Mouse (Mus musculus) cerebellum, adult 18-20 months (tissue): ENCODE data around the gene Cspg4.
"Not testable (repeated sequence)": the region's sequence is repeated elsewhere in the genome, so short reads cannot be mapped to it uniquely, and the experiment has no call there.

Source experiments
- DNase-seq, 2 experiments: peaks; one replicate each; pipeline ENCODE4 v3.0.0; 2021

The Cspg4 gene

DNA sequence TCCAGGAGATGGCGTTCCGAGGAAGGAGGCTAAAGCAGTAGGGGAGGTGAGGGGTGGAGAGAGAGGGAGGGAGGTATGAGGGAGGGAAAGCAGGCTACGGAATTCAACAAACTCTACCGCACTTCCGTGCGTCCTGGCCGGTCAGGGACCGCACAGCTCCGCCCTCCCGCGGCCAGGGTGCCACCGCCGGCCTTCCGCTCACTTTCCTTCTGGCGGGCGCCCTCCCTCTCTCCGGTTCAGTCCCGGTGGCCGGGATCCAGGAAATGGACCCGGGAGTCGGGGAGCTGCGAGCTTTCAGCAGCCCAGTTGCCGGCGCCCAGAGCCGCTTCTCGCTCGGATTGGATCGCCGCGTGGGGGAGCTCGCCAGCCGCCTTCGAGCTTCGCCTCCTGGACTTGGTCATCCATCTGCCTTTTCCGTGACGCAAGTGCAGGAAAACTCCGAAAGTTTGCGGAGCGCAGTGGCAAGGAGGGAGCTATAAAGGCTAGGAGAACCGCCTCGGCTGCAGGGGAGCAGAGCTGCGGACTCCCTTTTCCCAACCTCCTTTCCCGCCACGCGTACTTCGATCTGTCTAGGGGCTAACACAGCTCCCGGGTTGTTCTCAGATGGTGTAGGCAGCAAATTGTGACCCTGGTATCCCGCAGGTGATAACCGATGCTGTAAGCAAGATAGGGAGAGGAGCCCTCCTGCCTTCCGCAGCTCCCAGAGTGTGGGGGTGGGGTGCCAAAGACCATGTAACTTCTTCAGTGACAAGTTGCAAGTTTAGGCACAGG is 63.4 kb downstream of the Cspg4 start, which contains the start of gene Snx33:
Snx33 (minus strand) TSS at position 331 of the 771 bp plus-strand sequence.
- peak; percentile 87 to 90 for DNase-seq

DNA sequence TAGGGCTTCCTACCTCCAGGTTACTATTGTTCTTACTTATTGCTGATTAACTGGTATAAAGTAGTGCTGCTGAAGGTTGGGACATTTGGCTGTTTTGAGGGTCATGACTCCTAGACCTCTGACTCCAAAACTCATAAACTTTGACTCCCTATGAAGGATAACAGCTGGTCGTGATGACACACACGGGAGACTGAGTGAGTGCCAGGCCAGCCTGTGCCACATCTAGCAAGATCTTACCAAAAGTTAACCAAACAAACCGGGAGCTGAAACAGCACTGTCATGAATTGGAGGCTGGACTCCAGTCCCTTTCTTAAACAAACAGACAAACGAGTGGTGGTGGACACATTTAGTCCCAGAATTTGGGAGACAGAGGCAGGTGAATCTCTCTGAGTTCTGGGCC is 64.7 kb downstream of the Cspg4 start:
- DNase-seq, result no peak

DNA sequence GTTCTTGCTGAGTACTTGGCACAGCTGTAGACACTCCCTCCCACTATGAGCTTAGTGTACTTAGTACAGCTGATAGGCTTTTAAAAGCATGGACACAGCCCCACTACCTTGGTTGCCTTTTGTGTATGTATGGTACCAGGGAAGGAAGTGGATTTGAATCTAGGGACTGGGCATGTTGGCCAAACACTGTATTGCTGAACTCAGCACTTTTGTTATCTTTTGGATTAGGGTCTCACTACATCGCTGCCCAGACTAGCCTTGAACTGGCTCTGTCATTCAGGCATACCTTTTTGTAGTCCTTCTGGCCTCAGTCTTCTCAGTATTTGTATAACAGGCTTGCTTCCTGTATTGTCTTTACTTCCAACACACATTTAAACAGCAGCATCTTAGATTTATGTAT is 65.7 kb downstream of the Cspg4 start:
- DNase-seq, result no peak

DNA sequence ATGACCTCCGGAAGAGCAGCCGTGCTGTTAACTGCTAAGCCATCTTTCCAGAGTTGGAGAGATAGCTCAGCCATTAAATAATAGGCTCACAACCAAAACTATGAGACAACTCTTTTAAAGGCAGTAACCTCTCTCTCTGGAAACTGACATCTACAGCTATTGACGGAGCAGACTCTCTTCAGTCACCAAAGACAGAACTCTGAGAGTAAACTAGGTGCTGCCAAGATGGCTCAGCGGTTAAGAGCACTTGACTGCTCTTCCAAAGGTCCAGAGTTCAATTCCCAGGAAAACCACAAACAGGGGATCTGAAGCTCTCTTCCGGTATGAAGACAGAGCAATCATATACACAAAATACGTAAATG is 72.0 kb downstream of the Cspg4 start:
- peak in 1 of 2 experiments; percentile 15 for DNase-seq

DNA sequence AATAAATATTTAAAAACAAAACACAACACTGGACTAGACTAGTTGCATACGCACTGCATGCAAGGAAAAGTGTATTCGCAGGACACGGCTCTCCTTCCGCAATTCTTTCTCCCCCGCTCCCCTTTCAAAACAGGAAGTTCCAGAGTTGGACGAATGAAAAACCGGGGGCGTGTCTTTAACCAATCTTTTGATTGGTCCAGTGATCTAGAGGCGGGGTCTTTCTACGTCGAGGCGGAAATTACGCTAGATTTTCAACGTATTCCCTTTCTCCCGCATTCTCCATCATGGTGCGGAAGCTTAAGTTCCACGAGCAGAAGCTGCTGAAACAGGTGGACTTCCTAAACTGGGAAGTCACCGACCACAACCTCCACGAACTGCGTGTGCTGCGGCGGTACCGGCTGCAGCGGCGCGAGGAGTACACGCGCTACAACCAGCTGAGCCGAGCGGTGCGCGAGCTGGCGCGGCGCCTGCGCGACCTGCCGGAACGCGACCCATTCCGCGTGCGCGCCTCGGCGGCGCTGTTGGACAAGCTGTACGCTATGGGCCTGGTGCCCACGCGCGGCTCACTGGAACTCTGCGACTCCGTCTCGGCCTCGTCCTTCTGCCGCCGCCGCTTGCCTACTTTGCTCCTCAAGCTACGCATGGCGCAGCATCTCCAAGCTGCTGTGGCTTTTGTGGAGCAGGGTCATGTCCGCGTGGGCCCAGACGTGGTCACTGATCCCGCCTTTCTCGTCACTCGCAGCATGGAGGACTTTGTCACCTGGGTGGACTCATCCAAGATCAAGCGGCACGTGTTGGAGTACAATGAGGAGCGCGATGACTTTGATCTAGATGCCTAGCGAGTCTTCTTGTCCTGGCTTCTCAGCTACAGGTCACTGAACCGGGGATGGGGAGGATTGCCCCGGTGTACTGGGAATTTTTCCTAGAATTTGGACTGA is 72.7 kb downstream of the Cspg4 start, which contains the start of gene Imp3:
Imp3 (plus strand) TSS at position 253 of the 938 bp plus-strand sequence.
- peak; percentile 92 to 94 for DNase-seq

DNA sequence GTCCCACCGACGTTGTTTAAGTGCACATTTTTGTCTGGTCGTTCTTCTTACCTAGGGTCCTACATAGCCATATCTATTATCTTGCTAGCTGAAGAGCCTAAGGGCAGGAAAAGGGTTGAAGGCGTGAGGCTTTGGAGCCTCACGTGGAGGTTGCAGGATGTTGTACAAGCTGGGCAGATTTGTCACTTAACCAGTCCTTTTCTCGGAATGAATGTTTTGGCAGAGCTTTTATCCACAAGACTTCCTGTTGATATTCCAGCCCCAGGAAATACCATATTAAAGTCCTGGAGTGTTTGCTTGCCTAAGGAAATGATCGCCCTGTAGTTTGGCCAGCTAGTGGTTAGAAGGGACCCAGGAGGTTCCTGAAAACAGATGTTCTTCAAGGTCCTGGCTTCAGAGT is 73.5 kb downstream of the Cspg4 start:
- DNase-seq, result no peak

DNA sequence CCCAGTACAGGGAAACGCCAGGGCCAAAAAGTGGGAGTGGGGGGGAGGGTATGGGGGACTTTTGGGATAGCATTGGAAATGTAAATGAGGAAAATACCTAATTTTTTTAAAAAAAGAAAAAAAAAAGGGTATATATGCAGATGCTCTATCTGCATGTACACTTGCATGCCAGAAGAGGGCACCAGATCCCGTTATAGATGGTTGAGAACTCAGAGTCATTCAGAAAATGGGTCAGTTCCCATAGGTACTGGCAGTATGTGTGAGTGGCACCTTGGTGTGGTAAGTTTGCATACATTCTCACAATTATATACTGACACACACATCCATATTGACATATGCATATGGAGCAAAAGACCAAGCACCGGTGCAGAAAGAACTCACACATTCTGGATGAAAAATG is 82.6 kb downstream of the Cspg4 start:
- DNase-seq, result peak; percentile 60 to 62

DNA sequence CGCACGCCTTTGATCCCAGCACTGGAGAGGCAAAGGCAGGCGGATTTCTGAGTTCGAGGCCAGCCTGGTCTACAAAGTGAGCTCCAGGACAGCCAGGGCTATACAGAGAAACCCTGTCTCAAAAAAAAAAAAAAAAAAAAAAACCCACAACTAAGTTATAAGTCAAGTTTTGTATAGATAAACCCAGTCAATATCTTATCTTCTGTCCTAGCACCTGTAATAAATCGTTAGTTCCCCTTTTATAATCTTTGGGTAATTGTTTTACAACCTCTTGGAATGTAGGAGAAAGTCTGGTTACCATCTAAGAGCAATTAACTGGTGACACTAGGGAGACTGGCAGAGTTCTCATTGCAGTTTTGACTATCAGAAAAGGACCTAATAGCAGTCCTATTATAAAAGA is 83.9 kb downstream of the Cspg4 start:
- not testable (repeated sequence) for DNase-seq
